Mouse (Mus musculus) E14TG2a.4 (cell line): ENCODE results near the gene Xxylt1.
"Not testable (repeated sequence)": the region's sequence is repeated elsewhere in the genome, so short reads cannot be mapped to it uniquely, and the experiment has no call there.

Source experiments
- H3K27me3 ChIP-seq: 2 replicates; pipeline ENCODE4 v1.6.1; 2014; ENCODE audit warnings: low read length, control low read depth; ENCODE audit not compliant: insufficient read depth
- H3K36me3 ChIP-seq: 2 replicates; pipeline ENCODE4 v1.6.1; 2014; ENCODE audit warnings: low read length, control low read depth; ENCODE audit not compliant: insufficient read depth
- H3K4me1 ChIP-seq: replicated peaks from 2 replicates; pipeline ENCODE4 v1.6.1; 2014; ENCODE audit warnings: low read depth, low read length, control low read depth
- H3K4me3 ChIP-seq: replicated peaks from 2 replicates; pipeline ENCODE4 v1.5.1; 2014; ENCODE audit warnings: mild to moderate bottlenecking, low read length
- H3K9me3 ChIP-seq: 2 replicates; pipeline ENCODE4 v1.6.1; 2014; ENCODE audit warnings: low read length, control low read depth
- CTCF ChIP-seq: conservative IDR thresholded peaks from 2 replicates; pipeline ENCODE4 v1.5.1; 2014; ENCODE audit warnings: low read length
- NANOG ChIP-seq: IDR thresholded peaks from 2 replicates; pipeline ENCODE4 v1.6.1; 2014; ENCODE audit warnings: borderline replicate concordance, low read length, mixed read lengths
- POU5F1 ChIP-seq: IDR thresholded peaks from 2 replicates; pipeline ENCODE4 v1.6.1; 2014; ENCODE audit warnings: low read length, borderline replicate concordance

The Xxylt1 gene

GRCm38 (mm10) chr16:31015271-31015670 is 66.0 kb downstream of the Xxylt1 start:
- Histone ChIP-seq H3K4me3 (no peak overlapping the region), H3K9me3 (no peaks in the 10 kb centered on the region), H3K36me3 (peaks cover 38% of the 10 kb centered on the region), H3K4me1 (peaks cover 37% of the 10 kb centered on the region), H3K27me3 (no peaks in the 10 kb centered on the region)
- TF ChIP-seq CTCF (no peak), POU5F1 (no peak), NANOG (no peak)

GRCm38 (mm10) chr16:31012236-31012635 is 69.0 kb downstream of the Xxylt1 start:
- no peak overlapping the region for H3K4me3 ChIP-seq
- H3K27me3 ChIP-seq = no peaks in the 10 kb centered on the region
- peaks cover 19% of the 10 kb centered on the region for H3K36me3 ChIP-seq
- no peaks in the 10 kb centered on the region for H3K9me3 ChIP-seq
- TF ChIP-seq POU5F1 (no peak), NANOG (no peak), CTCF (no peak)
- H3K4me1 ChIP-seq = peaks cover 43% of the 10 kb centered on the region

- Histone ChIP-seq H3K4me3 (no peak overlapping the region), H3K27me3 (no peaks in the 10 kb centered on the region), H3K36me3 (peaks cover 16% of the 10 kb centered on the region), H3K9me3 (no peaks in the 10 kb centered on the region), H3K4me1 (peaks cover 51% of the 10 kb centered on the region)
- TF ChIP-seq POU5F1 (no peak), CTCF (no peak), NANOG (no peak)
Measured at GRCm38 (mm10) chr16:31010443-31010842, 70.8 kb downstream of the Xxylt1 start.

- peaks cover 13% of the 10 kb centered on the region; the same call in 1 of the 2 replicates for H3K36me3 ChIP-seq
- H3K9me3 ChIP-seq = no peaks in the 10 kb centered on the region
- peaks cover 67% of the 10 kb centered on the region for H3K4me1 ChIP-seq
- TF ChIP-seq NANOG (no peak), POU5F1 (no peak), CTCF (no peak)
- H3K4me3 ChIP-seq = no peak overlapping the region
- H3K27me3 ChIP-seq = no peaks in the 10 kb centered on the region
Measured at GRCm38 (mm10) chr16:31008326-31008725, 72.9 kb downstream of the Xxylt1 start.

- H3K4me3 ChIP-seq = peak overlapping the region; percentile 17
- H3K9me3 ChIP-seq = no peaks in the 10 kb centered on the region
- peaks cover 74% of the 10 kb centered on the region for H3K4me1 ChIP-seq
- H3K36me3 ChIP-seq = 0 out of 2 replicates have a peak, but pooled peaks cover 5% of the 10 kb centered on the region
- H3K27me3 ChIP-seq = no peaks in the 10 kb centered on the region
- TF ChIP-seq POU5F1 = no peak
- no peak for TF ChIP-seq CTCF
- no peak for TF ChIP-seq NANOG
Measured at GRCm38 (mm10) chr16:31007582-31007981, 73.7 kb downstream of the Xxylt1 start.

- Histone ChIP-seq H3K4me3 (no peak overlapping the region), H3K9me3 (no peaks in the 10 kb centered on the region), H3K36me3 (0 out of 2 replicates have a peak, but pooled peaks cover 5% of the 10 kb centered on the region), H3K27me3 (no peaks in the 10 kb centered on the region), H3K4me1 (peaks cover 82% of the 10 kb centered on the region)
- TF ChIP-seq CTCF = no peak
- TF ChIP-seq POU5F1 = no peak
- no peak for TF ChIP-seq NANOG
Measured at GRCm38 (mm10) chr16:31005693-31006092, 75.5 kb downstream of the Xxylt1 start.

GRCm38 (mm10) chr16:31004321-31004682 is 76.9 kb downstream of the Xxylt1 start:
- TF ChIP-seq NANOG (peak; percentile 20; the same call in 1 of the 2 replicates), CTCF (no peak)
- H3K9me3 ChIP-seq = no peaks in the 10 kb centered on the region
- 0 out of 2 replicates have a peak overlapping the region, but pooled peaks have one; percentile 27 for H3K4me3 ChIP-seq
- peaks cover 85% of the 10 kb centered on the region for H3K4me1 ChIP-seq
- no peaks in the 10 kb centered on the region for H3K27me3 ChIP-seq
- no peaks in the 10 kb centered on the region for H3K36me3 ChIP-seq

GRCm38 (mm10) chr16:31003592-31004320 is 77.5 kb downstream of the Xxylt1 start:
- peak overlapping the region; percentile 27 for H3K4me3 ChIP-seq
- H3K27me3 ChIP-seq, H3K36me3 ChIP-seq, H3K9me3 ChIP-seq: not testable (repeated sequence)
- peaks cover 80% of the 10 kb centered on the region for H3K4me1 ChIP-seq

- Histone ChIP-seq H3K27me3 (no peaks in the 10 kb centered on the region), H3K36me3 (no peaks in the 10 kb centered on the region), H3K4me1 (peaks cover 71% of the 10 kb centered on the region), H3K9me3 (no peaks in the 10 kb centered on the region), H3K4me3 (peak overlapping the region; percentile 41)
- TF ChIP-seq CTCF = no peak
Measured at GRCm38 (mm10) chr16:31002926-31003325, 78.3 kb downstream of the Xxylt1 start.
